Mouse (Mus musculus) lung, postnatal 4 days (tissue): ENCODE data around the gene Afap1.

Source experiments
- DNase-seq, 2 experiments: peaks; one replicate each; pipeline ENCODE4 v3.0.0; 2021

The Afap1 gene

GRCm38 (mm10) chr5:35893093-35893804, at the start of gene Afap1:
TSS of gene Afap1 (plus strand) at chr5:35893319.
- peak; percentile 100 for DNase-seq

DNA sequence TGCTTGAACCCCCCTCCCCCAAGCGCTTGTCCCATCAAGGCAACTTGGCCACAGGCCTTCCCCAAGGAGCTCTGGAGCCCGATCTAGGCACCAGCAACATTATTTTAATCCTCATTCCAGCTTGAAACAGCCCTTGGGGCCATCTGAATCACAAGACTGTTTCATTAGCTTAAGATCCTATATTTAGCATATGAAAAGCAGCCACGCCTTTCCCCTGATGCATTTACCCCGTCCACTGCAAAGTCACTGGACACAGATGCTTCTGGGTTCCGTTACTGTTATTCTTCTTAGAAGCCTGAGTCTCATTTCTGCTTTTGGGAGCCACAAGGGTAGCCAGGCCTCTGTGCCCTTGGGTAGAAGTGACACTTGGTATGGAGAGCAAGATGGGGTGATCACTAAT, 41.6 kb upstream of the Afap1 start:
- no peak for DNase-seq

DNA sequence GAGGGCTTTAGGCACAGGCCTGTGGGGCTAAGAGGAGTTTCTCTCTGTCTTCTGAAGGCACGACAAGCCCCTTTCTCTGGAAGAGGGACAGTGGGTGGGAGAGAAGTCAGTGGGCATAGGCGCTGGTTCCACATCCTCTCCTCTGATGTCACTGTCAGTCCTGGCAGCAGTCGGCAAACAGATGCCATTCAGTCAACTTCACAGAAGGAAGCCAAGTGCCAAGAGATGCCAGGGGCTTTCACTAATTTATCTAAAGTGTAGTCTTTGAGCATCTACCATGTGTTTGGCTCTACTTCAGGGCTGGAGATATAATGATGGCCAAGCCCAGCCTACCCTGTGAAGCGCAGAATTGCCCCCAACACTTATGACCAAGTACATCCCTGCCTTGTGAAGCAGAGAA, 39.7 kb upstream of the Afap1 start:
- no peak for DNase-seq

GRCm38 (mm10) chr5:35856245-35856644, 36.9 kb upstream of the Afap1 start:
- DNase-seq, result no peak

DNA sequence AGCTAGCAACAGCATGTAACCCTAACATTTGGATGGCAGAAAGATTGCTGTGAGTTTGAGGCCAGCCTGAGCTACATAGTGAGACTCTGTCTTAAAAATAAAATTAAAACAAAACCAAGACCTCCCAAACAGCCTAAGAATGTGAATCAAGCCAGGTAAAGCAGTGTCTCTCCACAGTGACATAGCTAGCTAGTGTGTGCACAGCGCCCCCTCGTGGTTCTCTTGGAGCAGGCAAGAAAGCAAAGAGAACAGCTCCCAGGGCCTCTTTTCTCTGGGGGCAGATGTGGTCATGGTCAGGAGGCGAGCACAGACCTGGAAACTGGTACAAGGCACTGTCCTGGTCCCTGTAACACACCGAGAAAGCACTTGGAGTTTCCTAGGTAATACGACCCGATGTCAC, 35.0 kb upstream of the Afap1 start:
- DNase-seq, result peak; percentile 49 to 62

- no peak for DNase-seq
These were observed 31.7 kb upstream of the Afap1 start for GRCm38 (mm10) chr5:35861456-35861855.

DNA sequence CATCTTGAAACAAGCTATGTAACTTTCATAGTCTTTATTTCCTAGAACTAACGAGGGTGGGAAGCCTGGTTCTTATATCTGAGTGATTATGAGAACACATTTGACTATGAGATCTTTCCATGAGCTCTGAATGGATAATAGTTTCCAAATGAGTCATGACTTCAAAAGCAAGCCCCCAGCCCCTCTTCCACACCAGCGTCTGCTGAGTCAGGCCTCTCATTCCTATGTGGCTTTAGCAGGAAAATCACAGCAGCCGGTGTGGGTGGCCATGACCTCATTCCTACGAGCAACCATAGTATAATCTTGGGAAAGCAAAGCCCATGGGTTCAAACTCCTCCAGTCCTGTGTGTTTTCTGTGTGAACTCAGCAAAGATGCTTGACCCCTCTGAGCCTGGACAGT, 23.1 kb upstream of the Afap1 start:
- no peak for DNase-seq

GRCm38 (mm10) chr5:35870408-35871012, 22.6 kb upstream of the Afap1 start:
- peak; percentile 55 to 76 for DNase-seq

DNA sequence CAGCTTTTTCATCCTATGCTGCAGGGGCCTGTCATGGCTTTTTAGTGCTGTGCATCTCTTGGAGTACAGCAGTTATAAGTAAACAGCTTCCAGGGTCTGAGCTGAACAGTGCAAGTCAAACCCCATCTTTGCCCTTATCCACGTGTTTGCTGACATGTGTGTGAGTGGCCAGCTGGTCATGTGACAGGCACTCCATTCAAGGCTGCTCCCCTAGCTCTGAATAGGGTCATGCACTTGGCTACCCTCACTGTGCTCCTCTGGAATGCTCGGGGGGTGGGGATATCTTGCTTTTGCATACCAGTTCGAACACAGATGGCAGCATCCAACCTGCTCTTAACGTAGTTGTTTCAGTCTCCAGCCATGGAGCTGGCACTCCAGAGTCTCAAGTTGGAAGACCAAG, 19.7 kb upstream of the Afap1 start:
- no peak for DNase-seq

- no peak for DNase-seq
These were observed 16.9 kb upstream of the Afap1 start for GRCm38 (mm10) chr5:35876236-35876635.

DNA sequence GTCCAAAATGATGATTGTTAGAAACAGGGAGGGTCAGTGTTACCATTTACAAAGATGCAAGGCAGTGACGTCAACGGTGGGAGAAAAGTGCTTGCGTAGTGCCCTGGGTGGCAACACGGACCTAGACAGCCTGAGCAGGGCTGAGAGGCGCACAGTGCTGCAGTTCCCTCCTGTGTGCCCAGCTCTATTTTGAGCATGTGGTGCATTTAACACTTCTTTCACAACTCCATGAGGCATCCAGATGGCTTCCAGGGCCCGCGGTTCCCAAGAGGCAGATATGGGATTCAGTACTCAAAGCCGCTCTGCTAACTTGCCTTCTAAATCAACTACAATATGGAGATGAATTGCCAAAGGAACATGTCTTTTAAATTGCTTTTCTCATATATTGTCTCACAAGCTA, 13.9 kb upstream of the Afap1 start:
- no peak for DNase-seq

DNA sequence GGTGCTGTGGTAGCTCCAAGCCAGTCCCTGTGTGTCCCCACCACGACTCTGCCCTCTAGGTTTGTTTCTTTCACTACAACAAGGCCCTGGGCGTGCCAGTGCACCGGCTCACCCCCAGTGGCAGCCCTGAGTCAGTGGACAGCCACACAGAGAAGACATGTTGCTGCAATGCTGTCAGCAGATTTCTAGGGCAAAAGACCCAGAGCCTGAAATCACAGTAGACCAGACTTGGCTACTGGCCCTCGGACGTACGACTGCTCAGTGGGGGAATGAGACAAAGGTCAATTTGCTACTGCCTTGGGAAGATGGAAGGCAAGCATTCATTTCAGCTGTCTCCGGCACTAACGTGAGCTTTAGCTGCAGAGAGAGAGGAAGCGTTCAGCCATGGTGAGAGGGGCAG, 10.7 kb upstream of the Afap1 start:
- no peak for DNase-seq

DNA sequence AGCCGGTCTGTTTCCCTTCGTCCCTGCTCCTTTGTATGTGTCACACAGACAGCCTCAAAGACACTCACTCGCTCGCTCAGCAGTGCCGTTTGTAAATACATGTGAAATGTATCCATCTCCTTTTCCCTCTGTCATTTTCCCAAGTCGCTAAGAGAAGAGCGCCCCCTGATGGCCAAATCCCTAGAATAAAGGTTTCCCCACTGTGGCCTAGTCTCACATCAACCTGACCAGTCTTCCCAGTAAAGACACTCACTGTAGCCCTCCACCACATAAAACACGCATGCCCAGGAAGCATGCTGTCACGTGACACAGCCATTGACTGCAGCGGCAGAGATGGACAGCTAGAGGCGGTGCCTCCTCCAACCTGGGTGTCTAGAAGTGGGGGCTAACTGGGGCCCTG, 8.9 kb upstream of the Afap1 start:
- DNase-seq, result peak in 1 of 2 experiments; percentile 50

GRCm38 (mm10) chr5:35884689-35885088, 8.4 kb upstream of the Afap1 start:
- no peak for DNase-seq

DNA sequence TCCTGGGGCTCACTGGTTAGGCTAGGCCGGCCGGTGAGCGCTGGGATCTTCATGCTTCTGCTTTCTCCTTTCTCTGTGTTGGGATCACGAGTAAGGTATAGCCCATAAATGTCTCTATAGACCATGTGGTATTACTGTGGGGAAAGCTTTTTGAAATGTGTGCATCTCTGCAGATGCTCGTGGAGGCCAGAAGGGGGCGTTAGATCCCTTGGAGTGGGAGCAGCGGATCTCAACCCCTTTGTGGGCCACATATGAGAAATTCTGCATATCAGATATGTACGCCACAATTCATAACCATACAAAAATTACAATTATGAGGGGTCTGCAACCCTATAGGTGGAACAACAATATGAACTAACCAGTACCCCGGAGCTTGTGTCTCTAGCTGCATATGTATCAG, 4.2 kb upstream of the Afap1 start:
- no peak for DNase-seq

DNA sequence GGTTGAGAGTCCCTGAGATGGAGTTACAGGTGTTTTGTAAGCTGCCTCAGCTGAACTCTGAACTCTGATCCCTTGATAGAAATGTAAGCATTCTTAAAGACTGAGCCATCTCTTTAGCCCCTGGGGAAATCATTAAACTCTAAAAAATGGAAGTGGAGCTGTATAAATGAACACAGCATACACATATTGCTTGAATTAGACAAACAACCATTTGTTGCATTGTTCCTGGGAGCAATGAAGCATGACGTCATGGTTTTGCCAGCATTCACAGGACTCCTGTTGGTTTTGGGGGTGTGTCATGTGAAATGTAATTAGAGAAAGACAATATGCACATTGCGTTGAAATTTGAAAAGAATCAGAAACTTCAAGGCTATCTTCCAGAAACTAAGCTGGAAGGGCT, 3.5 kb upstream of the Afap1 start:
- DNase-seq, result no peak

DNA sequence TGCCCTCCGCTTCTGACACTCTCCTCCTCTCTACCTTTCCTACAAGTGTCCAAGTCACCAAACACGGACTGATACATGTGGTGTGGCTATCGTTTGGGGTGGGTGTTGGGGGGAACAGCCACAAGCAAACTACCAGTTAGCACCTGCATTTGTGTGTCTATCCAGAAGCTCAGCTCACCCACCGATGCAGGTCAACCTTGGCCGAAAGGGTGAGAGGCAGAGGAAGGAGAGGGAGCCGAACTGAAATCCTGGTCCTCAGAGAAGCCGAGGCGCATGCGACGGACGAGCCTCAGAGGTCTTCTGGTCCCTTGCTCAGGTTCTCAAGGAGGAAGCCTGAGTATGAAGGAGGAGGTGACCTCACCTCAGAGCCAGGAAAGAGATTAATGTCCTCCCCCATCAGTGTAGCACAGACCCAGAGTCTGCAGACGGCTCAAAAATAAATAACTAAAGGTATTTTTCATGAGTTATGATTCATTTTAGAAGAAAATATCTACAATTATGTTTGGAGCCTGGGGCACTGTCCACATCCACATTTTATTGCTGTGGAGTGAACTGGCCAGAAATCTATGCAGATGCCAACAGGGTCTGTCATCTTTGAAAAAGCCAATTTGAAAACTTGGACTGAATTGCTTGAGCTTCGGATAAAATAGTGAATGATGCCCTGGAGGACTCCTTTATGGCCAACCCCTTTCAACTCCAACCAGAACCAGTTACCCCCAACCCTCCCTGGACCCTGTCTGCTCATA, 2.0 kb upstream of the Afap1 start:
- DNase-seq, result no peak

DNA sequence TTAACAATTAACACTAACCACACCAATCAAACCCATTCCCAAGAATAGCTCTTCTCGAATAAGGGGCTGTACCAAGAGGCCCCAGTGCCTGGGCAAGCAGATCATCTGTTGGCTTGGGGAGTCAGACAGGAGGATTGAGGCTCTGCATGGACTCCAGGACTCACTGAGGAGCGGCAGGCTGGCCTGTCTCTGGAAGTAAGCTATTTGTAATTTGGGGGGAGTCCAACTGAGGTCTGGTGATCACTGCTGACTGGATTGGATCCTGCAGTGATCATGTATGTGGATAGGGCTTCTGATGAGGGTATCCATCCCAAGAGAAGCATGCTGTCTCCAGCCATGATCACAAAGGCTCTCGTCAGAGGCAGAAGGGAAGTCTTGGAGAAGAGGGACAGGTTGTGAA, 756 bp upstream of the Afap1 start:
- no peak for DNase-seq

DNA sequence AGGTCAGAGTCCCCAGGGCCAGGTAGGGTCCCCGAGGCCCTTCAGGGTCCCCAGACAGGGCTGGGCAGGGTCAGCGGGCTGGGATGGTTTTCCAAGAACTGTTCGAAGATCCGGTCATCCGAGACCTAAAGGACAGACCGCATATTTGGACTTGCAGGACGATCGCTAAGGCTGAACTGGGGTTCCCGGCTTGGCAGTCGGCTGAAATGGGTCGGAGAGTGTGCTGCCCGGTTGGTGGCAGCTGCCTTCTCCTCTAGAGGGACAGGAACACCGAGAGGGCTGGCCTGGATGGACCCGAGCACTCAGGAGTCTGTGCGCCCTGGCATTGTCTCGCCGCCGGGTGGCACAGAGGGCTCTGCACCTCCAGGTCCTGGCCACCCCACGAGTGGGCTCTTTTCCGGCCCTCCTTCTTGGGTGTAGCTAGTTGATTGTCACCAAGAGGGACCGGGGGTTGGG, 714 bp downstream of the Afap1 start:
- peak; percentile 82 to 87 for DNase-seq

- DNase-seq, result peak; percentile 31 to 68
These were observed 1.4 kb downstream of the Afap1 start for GRCm38 (mm10) chr5:35894295-35895047.

GRCm38 (mm10) chr5:35895926-35896325, 2.8 kb downstream of the Afap1 start:
- no peak for DNase-seq

- DNase-seq, result no peak
These were observed 3.4 kb downstream of the Afap1 start for GRCm38 (mm10) chr5:35896556-35896955.

GRCm38 (mm10) chr5:35897147-35897546, 4.0 kb downstream of the Afap1 start:
- DNase-seq, result no peak
